29 mouse cellular contexts compared by ENCODE assay signal in genomic region chr3:135393186-135393585, GRCm38 (mm10). TPM values are rescaled to one million over a fixed set of nuclear protein-coding genes. Genes with fewer than 3 reads are reported as not detected.
DNase-seq lines count a peak whose midpoint lies in the region; ATAC-seq and TF ChIP-seq lines count a peak whose summit lies in the region.
"Had no signal": no experiment of that assay in that cellular context is flagged by ENCODE, and none has a peak within 500 bp of the region (broad histone marks: within the 10 kb centered on the region; RNA-seq: fewer than 3 reads in every experiment).

No protein-coding gene starts in this region.

- no peak overlapping the region for H3K4me2 ChIP-seq in kidney, embryonic 14.5 days (replicated peaks; ENCODE audit: low read depth, low read length)
- H3K4me2 ChIP-seq in midbrain, embryonic 16.5 days (ENCODE audit: low read length) = no peak overlapping the region
- H3K4me2 ChIP-seq: forebrain, embryonic 13.5 days; heart, embryonic 12.5 days; hindbrain, embryonic 15.5 days; limb, embryonic 15.5 days; liver, embryonic 13.5 days; neural tube, embryonic 15.5 days had no signal

- H3K9ac ChIP-seq in kidney, embryonic 14.5 days (ENCODE audit: low read depth, low read length) = no peak overlapping the region
- no peak overlapping the region for H3K9ac ChIP-seq in midbrain, embryonic 16.5 days (ENCODE audit: low read depth, low read length)
- H3K9ac ChIP-seq: forebrain, embryonic 13.5 days; heart, embryonic 12.5 days; hindbrain, embryonic 15.5 days; limb, embryonic 15.5 days; liver, embryonic 13.5 days; neural tube, embryonic 15.5 days had no signal

- H3K4me3 ChIP-seq in kidney, embryonic 14.5 days (ENCODE audit: low read length) = no peak overlapping the region
- no peak overlapping the region for H3K4me3 ChIP-seq in midbrain, embryonic 16.5 days (ENCODE audit: low read depth, low read length)
- H3K4me3 ChIP-seq in left cerebral cortex, adult 2 months = no peak overlapping the region
- H3K4me3 ChIP-seq: forebrain, embryonic 13.5 days; heart, embryonic 12.5 days; hindbrain, embryonic 15.5 days; limb, embryonic 10.5 days; limb, embryonic 15.5 days; liver, embryonic 13.5 days; neural tube, embryonic 15.5 days had no signal

- H3K9me3 ChIP-seq in kidney, embryonic 14.5 days (ENCODE audit: control insufficient read depth, low read length) = no peaks in the 10 kb centered on the region
- H3K9me3 ChIP-seq in midbrain, embryonic 16.5 days (replicated peaks; ENCODE audit: control insufficient read depth, low read length, poor library complexity, severe bottlenecking) = no peaks in the 10 kb centered on the region
- H3K9me3 ChIP-seq: forebrain, embryonic 13.5 days; heart, embryonic 12.5 days; hindbrain, embryonic 15.5 days; limb, embryonic 10.5 days; limb, embryonic 15.5 days; liver, embryonic 13.5 days; neural tube, embryonic 15.5 days had no signal

- no peak for TF ChIP-seq CTCF in left cerebral cortex, adult 2 months (IDR thresholded peaks at IDR 0.05)

- no peaks in the 10 kb centered on the region for H3K36me3 ChIP-seq in kidney, embryonic 14.5 days (ENCODE audit: control insufficient read depth, insufficient read depth, low read length)
- H3K36me3 ChIP-seq in midbrain, embryonic 16.5 days (ENCODE audit: control insufficient read depth, insufficient read depth, low read length) = no peaks in the 10 kb centered on the region
- H3K36me3 ChIP-seq: heart, embryonic 12.5 days; hindbrain, embryonic 15.5 days; limb, embryonic 10.5 days; limb, embryonic 15.5 days; liver, embryonic 13.5 days; neural tube, embryonic 15.5 days had no signal

- ATAC-seq in kidney, embryonic 14.5 days (ENCODE audit: low FRiP score, low TSS enrichment) = no peak
- no peak for ATAC-seq in midbrain, embryonic 16.5 days
- ATAC-seq: CD4-positive, CD25-positive, alpha-beta regulatory T cell, adult 4 months; forebrain, embryonic 13.5 days; inflammation-experienced regulatory T-cells, adult 6 months had no signal

- H3K27ac ChIP-seq in kidney, embryonic 14.5 days (ENCODE audit: low read depth, low read length) = no peak overlapping the region
- H3K27ac ChIP-seq in midbrain, embryonic 16.5 days (ENCODE audit: low read length) = no peak overlapping the region
- H3K27ac ChIP-seq in left cerebral cortex, adult 2 months = no peak overlapping the region
- H3K27ac ChIP-seq: forebrain, embryonic 13.5 days; hindbrain, embryonic 15.5 days; kidney, postnatal 0 days; limb, embryonic 10.5 days; limb, embryonic 15.5 days; liver, embryonic 13.5 days; neural tube, embryonic 15.5 days had no signal

- 72% methylated on average over 6 of the region's 6 CpGs for WGBS in kidney, embryonic 14.5 days
- 85% methylated on average over 6 of the region's 6 CpGs for WGBS in midbrain, embryonic 16.5 days

- 0 out of 2 replicates have a peak, but pooled peaks cover 2% of the 10 kb centered on the region for H3K4me1 ChIP-seq in kidney, embryonic 14.5 days (ENCODE audit: control insufficient read depth, insufficient read depth, low read length)
- H3K4me1 ChIP-seq in midbrain, embryonic 16.5 days (ENCODE audit: control insufficient read depth, insufficient read depth, low read length) = no peaks in the 10 kb centered on the region
- H3K4me1 ChIP-seq: forebrain, embryonic 13.5 days; heart, embryonic 12.5 days; hindbrain, embryonic 15.5 days; limb, embryonic 15.5 days; neural tube, embryonic 15.5 days had no signal

- no peaks in the 10 kb centered on the region for H3K27me3 ChIP-seq in kidney, embryonic 14.5 days (ENCODE audit: control insufficient read depth, insufficient read depth, low read length)
- no peaks in the 10 kb centered on the region for H3K27me3 ChIP-seq in midbrain, embryonic 16.5 days (ENCODE audit: control insufficient read depth, insufficient read depth, low read depth, low read length)
- H3K27me3 ChIP-seq: forebrain, embryonic 13.5 days; heart, embryonic 12.5 days; hindbrain, embryonic 15.5 days; limb, embryonic 15.5 days; liver, embryonic 13.5 days; neural tube, embryonic 15.5 days had no signal

- intact Hi-C loops in left cerebral cortex, adult 2 months (cut with DNase I) = no loop called here

- peak; percentile 26 to 41 for DNase-seq in heart, adult 18-20 months
- DNase-seq in heart, adult 8-10 months (ENCODE audit: low spot score) = no peak
- DNase-seq in kidney, postnatal 14 days = peak; percentile 36
- peak; percentile 52 to 67 for DNase-seq in adrenal gland, postnatal 36 days
- no peak for DNase-seq in left cerebral cortex, adult 2 months (ENCODE audit: extremely low spot score in 1 of 2, low spot score in 2 of 2)
- DNase-seq: cerebellum, adult 2 months; cerebellum, postnatal 25 days; gastrocnemius, postnatal 10 days; heart, postnatal 4 days; liver, embryonic 13.5 days; lung, adult 18-20 months; lung, postnatal 10 days; midbrain, embryonic 14.5 days; retina, postnatal 1 day; right cerebral cortex, postnatal 14 days; thymus, postnatal 4 days had no signal

RNA-seq across cellular contexts. Expression of gene Cisd2, which starts 30.5 kb away (rescaled TPM):
- 10 to 100 TPM; 44.1 to 49.3 TPM for total RNA-seq in heart, adult 18-20 months (2021)
- 10 to 100 TPM; 45.0 to 53.5 (median 50.7) TPM for total RNA-seq in heart, adult 8-10 months (2022)
- polyA plus RNA-seq in kidney, embryonic 14.5 days (2014; fragmentation: Nextera tagmentation; extraction: Ambion mirVana) = 58.3 and 73.2 TPM in 2 replicates
- total RNA-seq in adrenal gland, postnatal 36 days (2021) = 10 to 100 TPM; 26.9 to 37.7 TPM
- 68.8 and 74.3 TPM in 2 replicates for polyA plus RNA-seq in midbrain, embryonic 16.5 days (2015; fragmentation: Nextera tagmentation; extraction: Ambion mirVana)
- total RNA-seq in left cerebral cortex, adult 2 months (2021) = 10 to 100 TPM; 38.7 to 39.3 TPM

RNA-seq across cellular contexts. Expression of gene Ube2d3, which starts 44.8 kb away (rescaled TPM):
- 100 to 1,000 TPM; 365 to 406 TPM for total RNA-seq in heart, adult 18-20 months (2021)
- total RNA-seq in heart, adult 8-10 months (2022) = 100 to 1,000 TPM; 333 to 393 (median 350) TPM
- 509 and 612 TPM in 2 replicates for polyA plus RNA-seq in kidney, embryonic 14.5 days (2014; fragmentation: Nextera tagmentation; extraction: Ambion mirVana)
- total RNA-seq in adrenal gland, postnatal 36 days (2021) = 100 to 1,000 TPM; 409 to 423 TPM
- 336 and 353 TPM in 2 replicates for polyA plus RNA-seq in midbrain, embryonic 16.5 days (2015; fragmentation: Nextera tagmentation; extraction: Ambion mirVana)
- 100 to 1,000 TPM; 225 to 229 TPM for total RNA-seq in left cerebral cortex, adult 2 months (2021)

RNA-seq across cellular contexts. Expression of gene Slc9b1, which starts 45.4 kb away (rescaled TPM):
- total RNA-seq in heart, adult 18-20 months (2021) = under 1 TPM; 0.69 to 0.92 TPM
- total RNA-seq in heart, adult 8-10 months (2022) = under 1 TPM in 2 of 4 experiments, not detected in 2; 0.50 to 0.72 TPM
- 0.27 and 0.46 TPM in 2 replicates for polyA plus RNA-seq in kidney, embryonic 14.5 days (2014; fragmentation: Nextera tagmentation; extraction: Ambion mirVana)
- total RNA-seq in adrenal gland, postnatal 36 days (2021) = under 1 TPM in 1 of 2 experiments, not detected in 1; 0.49 TPM
- polyA plus RNA-seq in midbrain, embryonic 16.5 days (2015; fragmentation: Nextera tagmentation; extraction: Ambion mirVana) = 0.41 TPM in 1 of 2 replicates, not detected in the other
- total RNA-seq in left cerebral cortex, adult 2 months (2021) = under 1 TPM in 1 of 2 experiments, not detected in 1; 0.52 TPM
- total RNA-seq: gastrocnemius, postnatal 10 days had no signal
- polyA plus RNA-seq: cerebellum, adult 2 months; forebrain, embryonic 13.5 days; heart, embryonic 12.5 days; hindbrain, embryonic 15.5 days; limb, embryonic 15.5 days; liver, embryonic 13.5 days; midbrain, embryonic 14.5 days; small intestine, adult 2 months; stomach, embryonic 14.5 days had no signal

Comparison
In these comparisons a context has a peak if more than half of its experiments do, and no peak if none do; other contexts are left out.
1. DNase-seq: peak in heart, adult 18-20 months (2 of 2), kidney, postnatal 14 days (single experiment) and adrenal gland, postnatal 36 days (2 of 2); none in heart, adult 8-10 months (single experiment) and left cerebral cortex, adult 2 months (0 of 2).